Mouse (Mus musculus) macrophage (primary cell): Measurements from ENCODE around the gene Atg9a. TPM values are rescaled to one million over a fixed set of nuclear protein-coding genes. Genes with fewer than 3 reads are reported as not detected.
A peak's percentile ranks its signal among the peaks of the same experiment; 100 is the strongest.

Experiments used
- H3K27ac ChIP-seq: fragments of 350-480 bp; formaldehyde crosslinking; 2 replicates; pipeline ENCODE4 v1.9.0; 2021
- H3K36me3 ChIP-seq: fragments of 350-480 bp; formaldehyde crosslinking; 2 replicates; pipeline ENCODE4 v1.9.0; 2021; ENCODE audit errors: inconsistent target
- H3K4me3 ChIP-seq: fragments of 350-480 bp; formaldehyde crosslinking; 2 replicates; pipeline ENCODE4 v1.9.0; 2021; ENCODE audit errors: inconsistent target
- H3K79me2 ChIP-seq: fragments of 350-480 bp; formaldehyde crosslinking; 2 replicates; pipeline ENCODE4 v1.9.0; 2021; ENCODE audit errors: inconsistent target
- WGBS: methylation state at CpG from one replicate; pipeline ENCODE4 v1.1.7; 2026; ENCODE audit warnings: inconsistent platforms; ENCODE audit not compliant: missing documents; 5-methylcytosine and 5-hydroxymethylcytosine counted together
- polyA plus RNA-seq: library from polyadenylated mRNA; stranded (reverse); fragments of 250-400 nt; gene quantifications from 3 replicates; pipeline ENCODE4 v1.2.4, GENCODE M21; 2018; ENCODE audit warnings: inconsistent platforms

Gene Atg9a
- polyA plus RNA-seq, 1 experiment from 2014 or later = 9.0 TPM

- H3K4me3 ChIP-seq = peak overlapping the region; percentile 78
- peak overlapping the region; percentile 38 for H3K27ac ChIP-seq
- H3K36me3 ChIP-seq = 0 out of 2 replicates have a peak, but pooled peaks cover 7% of the 10 kb centered on the region
- 24% methylated on average over 32 of the region's 34 CpGs for WGBS
- H3K79me2 ChIP-seq = peaks cover 28% of the 10 kb centered on the region
These were observed 17.1 kb upstream of the Atg9a start for GRCm38 (mm10) chr1:75208967-75209678.

- H3K36me3 ChIP-seq = peaks cover 46% of the 10 kb centered on the region
- no peak overlapping the region for H3K27ac ChIP-seq
- 92% methylated on average over 1 of the region's 1 CpGs for WGBS
- H3K4me3 ChIP-seq = no peak overlapping the region
- H3K79me2 ChIP-seq = no peaks in the 10 kb centered on the region
These were observed 9.2 kb upstream of the Atg9a start for GRCm38 (mm10) chr1:75201236-75201635.

- H3K27ac ChIP-seq = peak overlapping the region; percentile 85
- H3K79me2 ChIP-seq = peaks cover 14% of the 10 kb centered on the region; the same call in 1 of the 2 replicates
- H3K36me3 ChIP-seq = peaks cover 16% of the 10 kb centered on the region
- under 1% methylated on average over 19 of the region's 19 CpGs for WGBS
- peak overlapping the region; percentile 88 for H3K4me3 ChIP-seq
These were observed 456 bp upstream of the Atg9a start for GRCm38 (mm10) chr1:75192452-75192851.

GRCm38 (mm10) chr1:75191258-75191621, 756 bp downstream of the Atg9a start:
- 65% methylated on average over 5 of the region's 5 CpGs for WGBS
- Histone ChIP-seq H3K36me3 (peaks cover 20% of the 10 kb centered on the region), H3K27ac (no peak overlapping the region), H3K4me3 (peak overlapping the region; percentile 88), H3K79me2 (peaks cover 14% of the 10 kb centered on the region; the same call in 1 of the 2 replicates)

- 65% methylated on average over 2 of the region's 2 CpGs for WGBS
- Histone ChIP-seq H3K36me3 (peaks cover 20% of the 10 kb centered on the region), H3K27ac (no peak overlapping the region), H3K79me2 (peaks cover 14% of the 10 kb centered on the region; the same call in 1 of the 2 replicates), H3K4me3 (peak overlapping the region; percentile 88; the same call in 1 of the 2 replicates)
These were observed 1.4 kb downstream of the Atg9a start for GRCm38 (mm10) chr1:75190577-75190976.

GRCm38 (mm10) chr1:75187914-75188483, 4.0 kb downstream of the Atg9a start:
- Histone ChIP-seq H3K36me3 (peaks cover 43% of the 10 kb centered on the region), H3K27ac (no peak overlapping the region), H3K79me2 (peaks cover 14% of the 10 kb centered on the region; the same call in 1 of the 2 replicates), H3K4me3 (no peak overlapping the region)
- 4% methylated on average over 2 of the region's 2 CpGs for WGBS

GRCm38 (mm10) chr1:75187126-75187525, 4.9 kb downstream of the Atg9a start:
- H3K79me2 ChIP-seq = peaks cover 14% of the 10 kb centered on the region; the same call in 1 of the 2 replicates
- peaks cover 49% of the 10 kb centered on the region for H3K36me3 ChIP-seq
- no peak overlapping the region for H3K4me3 ChIP-seq
- no peak overlapping the region for H3K27ac ChIP-seq

- 98% methylated on average over 10 of the region's 11 CpGs for WGBS
- peaks cover 4% of the 10 kb centered on the region; the same call in 1 of the 2 replicates for H3K79me2 ChIP-seq
- H3K4me3 ChIP-seq = no peak overlapping the region
- peaks cover 55% of the 10 kb centered on the region for H3K36me3 ChIP-seq
- no peak overlapping the region for H3K27ac ChIP-seq
These were observed 6.5 kb downstream of the Atg9a start for GRCm38 (mm10) chr1:75185495-75185894.

GRCm38 (mm10) chr1:75182160-75182559, 9.8 kb downstream of the Atg9a start:
- Histone ChIP-seq H3K36me3 (peaks cover 53% of the 10 kb centered on the region), H3K4me3 (no peak overlapping the region), H3K27ac (no peak overlapping the region), H3K79me2 (no peaks in the 10 kb centered on the region)
- WGBS = 86% methylated on average over 4 of the region's 4 CpGs

- Histone ChIP-seq H3K79me2 (no peaks in the 10 kb centered on the region), H3K36me3 (peaks cover 46% of the 10 kb centered on the region), H3K4me3 (no peak overlapping the region), H3K27ac (no peak overlapping the region)
- WGBS = 97% methylated on average over 3 of the region's 4 CpGs
These were observed 10.6 kb downstream of the Atg9a start for GRCm38 (mm10) chr1:75181377-75181870.

- peaks cover 39% of the 10 kb centered on the region for H3K36me3 ChIP-seq
- no peaks in the 10 kb centered on the region for H3K79me2 ChIP-seq
- H3K4me3 ChIP-seq = no peak overlapping the region
- 63% methylated on average over 5 of the region's 7 CpGs for WGBS
- no peak overlapping the region for H3K27ac ChIP-seq
These were observed 11.3 kb downstream of the Atg9a start for GRCm38 (mm10) chr1:75180741-75181140.

GRCm38 (mm10) chr1:75180105-75180590, 11.8 kb downstream of the Atg9a start, which contains the start of gene Abcb6:
Abcb6 (minus strand) TSS chr1:75180392.
- no peak within 1 kb of the TSS for H3K27ac ChIP-seq
- H3K79me2 ChIP-seq = no peaks in the 10 kb centered on the region
- WGBS = under 1% methylated on average over 31 of the region's 31 CpGs
- peak within 1 kb of the TSS; percentile 44 for H3K4me3 ChIP-seq
- H3K36me3 ChIP-seq = peaks cover 33% of the 10 kb centered on the region

GRCm38 (mm10) chr1:75179334-75180104, 12.5 kb downstream of the Atg9a start:
- peaks cover 27% of the 10 kb centered on the region for H3K36me3 ChIP-seq
- peak overlapping the region; percentile 44 for H3K4me3 ChIP-seq
- H3K27ac ChIP-seq = no peak overlapping the region
- no peaks in the 10 kb centered on the region for H3K79me2 ChIP-seq
- 3% methylated on average over 23 of the region's 23 CpGs for WGBS
